Mouse (Mus musculus) forebrain, embryonic 12.5 days (tissue): Measurements from ENCODE around the gene Apol8. TPM values are rescaled to one million over a fixed set of nuclear protein-coding genes. Genes with fewer than 3 reads are reported as not detected.
"Not testable (repeated sequence)": the region's sequence is repeated elsewhere in the genome, so short reads cannot be mapped to it uniquely, and the experiment has no call there.

ENCODE experiments used
- ATAC-seq: fragments of 200-750 bp; cut with Nextera tagmentation; 2 replicates; pipeline ENCODE4 v1.8.0; 2017; ENCODE audit warnings: moderate TSS enrichment; ENCODE audit not compliant: low FRiP score
- H3K27ac ChIP-seq: fragments of 300-500 bp; sonication (generic); 2 replicates; pipeline ENCODE4 v1.5.1; 2016; ENCODE audit warnings: mild to moderate bottlenecking
- H3K27me3 ChIP-seq: fragments of 300-500 bp; sonication (generic); 2 replicates; pipeline ENCODE4 v1.6.1; 2016; ENCODE audit warnings: mild to moderate bottlenecking
- H3K36me3 ChIP-seq: fragments of 300-500 bp; sonication (generic); replicated peaks from 2 replicates; pipeline ENCODE4 v1.6.1; 2016; ENCODE audit warnings: mild to moderate bottlenecking
- H3K4me1 ChIP-seq: fragments of 300-500 bp; sonication (generic); 2 replicates; pipeline ENCODE4 v1.6.1; 2016
- H3K4me2 ChIP-seq: fragments of 300-500 bp; sonication (generic); 2 replicates; pipeline ENCODE4 v1.6.1; 2016; ENCODE audit warnings: mild to moderate bottlenecking, moderate library complexity
- H3K4me3 ChIP-seq: fragments of 300-500 bp; sonication (generic); replicated peaks from 2 replicates; pipeline ENCODE4 v1.5.1; 2016; ENCODE audit warnings: mild to moderate bottlenecking
- H3K9ac ChIP-seq: fragments of 300-500 bp; sonication (generic); 2 replicates; pipeline ENCODE4 v1.6.1; 2016; ENCODE audit warnings: mild to moderate bottlenecking
- H3K9me3 ChIP-seq: fragments of 300-500 bp; sonication (generic); 2 replicates; pipeline ENCODE4 v1.6.1; 2016
- WGBS: fragments of 180-500 bp; shearing (Covaris S2); methylation state at CpG from one replicate; pipeline ENCODE4 v1.1.7; 2016; 5-methylcytosine and 5-hydroxymethylcytosine counted together
- polyA plus RNA-seq: library from polyadenylated mRNA; unstranded; fragments of >200 nt; fragmentation: Nextera tagmentation; extraction: Ambion mirVana; gene quantifications from 2 replicates; pipeline ENCODE4 v1.2.1, GENCODE M21; 2016

Apol8 gene
- polyA plus RNA-seq, 1 experiment from 2014 or later, result 0.46 TPM

GRCm38 (mm10) chr15:77744632-77745031 lies 12.2 kb downstream of the Apol8 start:
- ATAC-seq, result no peak
- Histone ChIP-seq H3K27me3 (no peaks in the 10 kb centered on the region), H3K9ac (no peak overlapping the region), H3K4me1 (0 out of 2 replicates have a peak, but pooled peaks cover 4% of the 10 kb centered on the region), H3K4me2 (no peak overlapping the region), H3K27ac (no peak overlapping the region), H3K36me3 (no peaks in the 10 kb centered on the region), H3K9me3 (no peaks in the 10 kb centered on the region), H3K4me3 (no peak overlapping the region)
- 45% methylated on average over 5 of the region's 5 CpGs for WGBS

- ATAC-seq, H3K4me2 ChIP-seq, H3K27me3 ChIP-seq, H3K9me3 ChIP-seq, H3K36me3 ChIP-seq, H3K27ac ChIP-seq, H3K4me1 ChIP-seq, H3K4me3 ChIP-seq, H3K9ac ChIP-seq: not testable (repeated sequence)
- WGBS, result 91% methylated on average over 6 of the region's 6 CpGs
These were observed 15.2 kb downstream of the Apol8 start for GRCm38 (mm10) chr15:77741556-77741955.

GRCm38 (mm10) chr15:77740511-77741297 lies 16.1 kb downstream of the Apol8 start:
- WGBS, result 81% methylated on average over 9 of the region's 9 CpGs

GRCm38 (mm10) chr15:77733903-77734302 lies 22.9 kb downstream of the Apol8 start:
- H3K4me1 ChIP-seq, H3K27ac ChIP-seq, H3K9me3 ChIP-seq, H3K9ac ChIP-seq, H3K27me3 ChIP-seq, H3K4me3 ChIP-seq, H3K36me3 ChIP-seq, ATAC-seq, H3K4me2 ChIP-seq: not testable (repeated sequence)
- 63% methylated on average over 4 of the region's 4 CpGs for WGBS

More at GRCm38 (mm10) chr15:77740511-77741297, 16.1 kb downstream of the Apol8 start:
- H3K27ac ChIP-seq, result no peak overlapping the region
- H3K27me3 ChIP-seq, result no peaks in the 10 kb centered on the region
- H3K36me3 ChIP-seq, result no peaks in the 10 kb centered on the region
- no peaks in the 10 kb centered on the region for H3K9me3 ChIP-seq
- no peak for ATAC-seq
- no peak overlapping the region for H3K4me3 ChIP-seq
- H3K9ac ChIP-seq, result no peak overlapping the region
- 0 out of 2 replicates have a peak, but pooled peaks cover 4% of the 10 kb centered on the region for H3K4me1 ChIP-seq
- no peak overlapping the region for H3K4me2 ChIP-seq

GRCm38 (mm10) chr15:77733380-77733779 lies 23.4 kb downstream of the Apol8 start:
- not testable (repeated sequence) for H3K9me3 ChIP-seq, ATAC-seq, H3K4me1 ChIP-seq, H3K4me3 ChIP-seq, H3K9ac ChIP-seq, H3K27me3 ChIP-seq, H3K36me3 ChIP-seq, H3K27ac ChIP-seq, H3K4me2 ChIP-seq
- WGBS, result 86% methylated on average over 8 of the region's 8 CpGs

- not testable (repeated sequence) for H3K9me3 ChIP-seq, ATAC-seq, H3K4me1 ChIP-seq, H3K36me3 ChIP-seq, H3K27ac ChIP-seq, H3K4me3 ChIP-seq, H3K27me3 ChIP-seq, H3K4me2 ChIP-seq, H3K9ac ChIP-seq
- 72% methylated on average over 10 of the region's 10 CpGs for WGBS
These were observed 24.0 kb downstream of the Apol8 start for GRCm38 (mm10) chr15:77732851-77733250.

- no peak overlapping the region for H3K27ac ChIP-seq
- H3K4me1 ChIP-seq, result no peaks in the 10 kb centered on the region
- WGBS, result 92% methylated on average over 5 of the region's 5 CpGs
- H3K9ac ChIP-seq, result no peak overlapping the region
- no peaks in the 10 kb centered on the region for H3K36me3 ChIP-seq
- H3K27me3 ChIP-seq, result no peaks in the 10 kb centered on the region
- H3K4me3 ChIP-seq, result no peak overlapping the region
- H3K9me3 ChIP-seq, result no peaks in the 10 kb centered on the region
- no peak overlapping the region for H3K4me2 ChIP-seq
- no peak for ATAC-seq
These were observed 25.2 kb downstream of the Apol8 start for GRCm38 (mm10) chr15:77731605-77732004.

- H3K27ac ChIP-seq, H3K9me3 ChIP-seq, H3K9ac ChIP-seq, H3K4me3 ChIP-seq, ATAC-seq, H3K4me2 ChIP-seq, H3K4me1 ChIP-seq, H3K27me3 ChIP-seq, H3K36me3 ChIP-seq: not testable (repeated sequence)
- no CpG with 5 or more reads among the region's 4 CpGs for WGBS
These were observed 28.1 kb downstream of the Apol8 start, which contains the start of gene Apol9b for GRCm38 (mm10) chr15:77728739-77729138. Gene Apol9b (plus strand): TSS chr15:77729039.

- not testable (repeated sequence) for H3K4me2 ChIP-seq, H3K9me3 ChIP-seq, H3K27me3 ChIP-seq, H3K4me1 ChIP-seq, ATAC-seq, H3K36me3 ChIP-seq, H3K4me3 ChIP-seq, H3K9ac ChIP-seq, H3K27ac ChIP-seq
- 91% methylated on average over 3 of the region's 3 CpGs for WGBS
These were observed 29.1 kb downstream of the Apol8 start for GRCm38 (mm10) chr15:77727745-77728144.

GRCm38 (mm10) chr15:77727139-77727538 lies 29.7 kb downstream of the Apol8 start:
- H3K4me1 ChIP-seq, H3K4me3 ChIP-seq, ATAC-seq, H3K27me3 ChIP-seq, H3K9me3 ChIP-seq, H3K36me3 ChIP-seq, H3K9ac ChIP-seq, H3K4me2 ChIP-seq, H3K27ac ChIP-seq: not testable (repeated sequence)
- WGBS, result 10% methylated on average over 3 of the region's 3 CpGs

- H3K27ac ChIP-seq, H3K4me3 ChIP-seq, H3K9ac ChIP-seq, H3K4me1 ChIP-seq, H3K4me2 ChIP-seq, ATAC-seq, H3K9me3 ChIP-seq, H3K36me3 ChIP-seq, H3K27me3 ChIP-seq: not testable (repeated sequence)
- WGBS, result 80% methylated on average over 6 of the region's 6 CpGs
These were observed 31.3 kb downstream of the Apol8 start for GRCm38 (mm10) chr15:77725393-77726020.

- 15% methylated on average over 3 of the region's 10 CpGs for WGBS
- H3K36me3 ChIP-seq, ATAC-seq, H3K4me2 ChIP-seq, H3K4me1 ChIP-seq, H3K27me3 ChIP-seq, H3K9ac ChIP-seq, H3K9me3 ChIP-seq, H3K4me3 ChIP-seq, H3K27ac ChIP-seq: not testable (repeated sequence)
These were observed 32.4 kb downstream of the Apol8 start for GRCm38 (mm10) chr15:77724208-77724911.
